Mouse (Mus musculus): Measurements from ENCODE around the gene Spata17.

DNA sequence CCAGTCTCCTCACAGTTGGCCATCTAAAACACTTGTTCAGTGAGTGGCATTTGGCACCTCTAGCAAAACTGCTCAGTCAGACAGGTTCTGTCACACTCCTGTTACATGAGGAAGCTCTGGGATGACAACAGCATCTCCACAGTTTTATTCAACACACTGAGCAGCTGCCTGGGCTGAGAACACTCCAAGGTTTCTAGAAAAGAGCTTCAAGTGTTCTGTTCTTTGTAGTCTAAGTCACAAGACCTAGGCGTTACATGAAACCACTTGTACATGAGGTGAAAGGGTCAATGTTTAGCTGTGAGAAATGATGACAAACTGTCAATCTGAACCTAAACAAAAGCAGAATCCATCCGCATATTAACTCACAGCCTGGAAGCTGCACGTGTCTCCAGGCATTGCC lies 161.4 kb downstream of the Spata17 start:
- TF ChIP-seq GABPA (IDR thresholded peaks at IDR 0.05; ENCODE audit: insufficient replicate concordance, low read depth, low read length) (no peak), USF1 (IDR thresholded peaks at IDR 0.05; ENCODE audit: low read depth, low read length) (no peak), SMC3 (IDR thresholded peaks at IDR 0.05; ENCODE audit: low read depth, low read length) (no peak), POLR2A (IDR thresholded peaks at IDR 0.05; ENCODE audit: low read depth, low read length) (no peak), MAFK (IDR thresholded peaks at IDR 0.05; ENCODE audit: insufficient replicate concordance, low read length) (no peak), MAX (IDR thresholded peaks at IDR 0.05; ENCODE audit: low read length) (no peak), UBTF (IDR thresholded peaks at IDR 0.05; ENCODE audit: low read depth, low read length) (no peak), PAX5 (IDR thresholded peaks at IDR 0.05; ENCODE audit: low read length) (no peak), TCF12 (IDR thresholded peaks at IDR 0.05; ENCODE audit: low read depth, low read length) (no peak), NELFE (IDR thresholded peaks at IDR 0.05; ENCODE audit: low read depth, low read length) (no peak), CTCF (conservative IDR thresholded peaks at IDR 0.05 in 1 of 2, IDR thresholded peaks at IDR 0.05 in 1 of 2; ENCODE audit: low read depth in 2 of 2, low read length in 2 of 2) (no peak), MYC (IDR thresholded peaks at IDR 0.05; ENCODE audit: low read depth, low read length) (no peak)

Data from CH12.LX (cell line).